Mouse (Mus musculus): ENCODE measurements around the gene Trappc13.

- TF ChIP-seq CTCF (IDR thresholded peaks at IDR 0.05; ENCODE audit: extremely low read depth, insufficient read depth, insufficient read length, insufficient replicate concordance) = peak; percentile 75; the same call in 1 of the 2 replicates
- no peak for TF ChIP-seq POLR2A (IDR thresholded peaks at IDR 0.05; ENCODE audit: low read depth, low read length)
Observed at GRCm38 (mm10) chr13:104139369-104140209, 38.7 kb downstream of the Trappc13 start.

Measured in spleen, adult 2 months (tissue).